Mouse (Mus musculus): ENCODE measurements around the gene Gm28635. TPM values are rescaled to one million over a fixed set of nuclear protein-coding genes. Genes with fewer than 3 reads are reported as not detected.

Gene Gm28635
- polyA plus RNA-seq, 1 experiment from 2014 or later, result not detected

GRCm38 (mm10) chr2:84624201-84624600 lies 53.6 kb downstream of the Gm28635 start:
- Histone ChIP-seq H3K4me1 (replicated peaks; ENCODE audit: control insufficient read depth, insufficient read depth, low read length) (peaks cover 19% of the 10 kb centered on the region), H3K4me2 (ENCODE audit: low read length) (no peak overlapping the region), H3K36me3 (ENCODE audit: control insufficient read depth, insufficient read depth, low read length) (peaks cover 44% of the 10 kb centered on the region), H3K27me3 (replicated peaks; ENCODE audit: control insufficient read depth, insufficient read depth, low read length) (no peaks in the 10 kb centered on the region), H3K9me3 (ENCODE audit: control insufficient read depth, low read length) (no peaks in the 10 kb centered on the region), H3K27ac (ENCODE audit: low read depth) (peak overlapping the region; percentile 27; the same call in 1 of the 2 replicates), H3K9ac (ENCODE audit: low read length) (no peak overlapping the region), H3K4me3 (ENCODE audit: low read depth, low read length) (no peak overlapping the region)
- no peak for DNase-seq (ENCODE audit: low spot score)
- ATAC-seq (replicated peaks; ENCODE audit: low FRiP score, low TSS enrichment, low read depth), result no peak
- 95% methylated on average over 17 of the region's 17 CpGs for WGBS

GRCm38 (mm10) chr2:84623428-84624119 lies 54.3 kb downstream of the Gm28635 start:
- Histone ChIP-seq H3K9me3 (ENCODE audit: control insufficient read depth, low read length) (no peaks in the 10 kb centered on the region), H3K4me3 (ENCODE audit: low read depth, low read length) (no peak overlapping the region), H3K4me1 (replicated peaks; ENCODE audit: control insufficient read depth, insufficient read depth, low read length) (peaks cover 19% of the 10 kb centered on the region), H3K27ac (ENCODE audit: low read depth) (peak overlapping the region; percentile 27; the same call in 1 of the 2 replicates), H3K27me3 (replicated peaks; ENCODE audit: control insufficient read depth, insufficient read depth, low read length) (no peaks in the 10 kb centered on the region), H3K36me3 (ENCODE audit: control insufficient read depth, insufficient read depth, low read length) (peaks cover 43% of the 10 kb centered on the region), H3K4me2 (ENCODE audit: low read length) (no peak overlapping the region), H3K9ac (ENCODE audit: low read length) (no peak overlapping the region)
- DNase-seq (ENCODE audit: low spot score), result no peak
- no peak for ATAC-seq (replicated peaks; ENCODE audit: low FRiP score, low TSS enrichment, low read depth)
- 90% methylated on average over 3 of the region's 3 CpGs for WGBS

DNA sequence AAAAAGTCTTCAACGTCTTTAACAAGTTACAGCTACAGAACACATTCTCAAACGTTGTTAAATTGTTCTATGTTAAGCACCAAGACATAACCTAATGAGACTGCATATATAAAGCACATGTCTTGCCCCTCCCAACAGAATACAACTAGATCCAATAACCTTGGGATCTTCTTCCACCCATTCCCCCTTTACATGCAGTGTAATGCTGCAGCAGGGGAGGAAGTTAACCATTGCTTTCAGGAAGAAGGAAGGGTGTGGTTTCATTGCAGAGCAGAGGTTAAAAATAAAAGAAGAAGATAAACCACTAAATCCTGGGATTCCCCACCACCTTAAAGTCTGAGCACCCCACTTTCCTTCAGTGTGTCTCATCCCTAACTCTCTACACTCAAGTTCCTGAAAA lies 55.2 kb downstream of the Gm28635 start:
- peaks cover 46% of the 10 kb centered on the region for H3K36me3 ChIP-seq (ENCODE audit: control insufficient read depth, insufficient read depth, low read length)
- no peak overlapping the region for H3K4me3 ChIP-seq (ENCODE audit: low read depth, low read length)
- H3K4me1 ChIP-seq (replicated peaks; ENCODE audit: control insufficient read depth, insufficient read depth, low read length), result peaks cover 18% of the 10 kb centered on the region
- ATAC-seq (replicated peaks; ENCODE audit: low FRiP score, low TSS enrichment, low read depth), result no peak
- no peak overlapping the region for H3K9ac ChIP-seq (ENCODE audit: low read length)
- 77% methylated on average over 2 of the region's 2 CpGs for WGBS
- H3K4me2 ChIP-seq (ENCODE audit: low read length), result no peak overlapping the region
- no peaks in the 10 kb centered on the region for H3K9me3 ChIP-seq (ENCODE audit: control insufficient read depth, low read length)
- no peak overlapping the region for H3K27ac ChIP-seq (ENCODE audit: low read depth)
- no peak for DNase-seq (ENCODE audit: low spot score)
- H3K27me3 ChIP-seq (replicated peaks; ENCODE audit: control insufficient read depth, insufficient read depth, low read length), result no peaks in the 10 kb centered on the region

DNA sequence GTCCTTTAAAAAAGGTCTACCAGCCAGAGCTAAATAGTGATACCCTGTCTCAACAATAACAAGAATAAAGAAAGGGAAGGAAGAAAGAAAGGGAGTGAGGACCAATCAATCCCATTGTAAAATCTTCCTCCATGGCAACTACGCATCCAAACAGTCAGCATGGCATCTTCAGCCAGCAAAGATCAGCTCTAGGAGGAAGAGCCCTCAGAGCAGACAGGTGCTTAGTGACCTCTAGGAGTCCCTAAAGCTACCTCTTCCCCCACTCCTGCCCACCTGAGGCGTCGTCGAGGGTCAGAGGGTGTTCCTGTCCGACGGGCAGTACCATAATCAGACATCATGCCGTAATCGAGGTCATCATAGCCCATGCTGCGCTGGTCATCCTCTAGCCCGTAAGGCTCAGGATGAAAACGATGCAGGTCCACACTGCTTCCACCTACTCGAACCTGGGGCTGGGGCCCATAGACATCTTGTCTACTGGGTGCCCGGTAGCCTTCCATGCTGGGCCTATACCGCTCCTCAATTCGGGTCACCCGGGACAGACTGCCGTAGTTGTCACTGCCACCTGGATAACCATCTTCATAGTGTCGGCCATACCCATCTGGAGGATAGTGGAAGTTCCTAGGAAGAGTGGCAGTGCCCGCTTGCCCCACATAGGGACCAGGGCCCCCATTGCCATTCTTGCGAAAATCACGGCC lies 58.0 kb downstream of the Gm28635 start:
- Histone ChIP-seq H3K9me3 (ENCODE audit: control insufficient read depth, low read length) (no peaks in the 10 kb centered on the region), H3K27me3 (replicated peaks; ENCODE audit: control insufficient read depth, insufficient read depth, low read length) (no peaks in the 10 kb centered on the region), H3K36me3 (ENCODE audit: control insufficient read depth, insufficient read depth, low read length) (peaks cover 68% of the 10 kb centered on the region), H3K4me3 (ENCODE audit: low read depth, low read length) (no peak overlapping the region), H3K27ac (ENCODE audit: low read depth) (no peak overlapping the region), H3K4me2 (ENCODE audit: low read length) (no peak overlapping the region), H3K9ac (ENCODE audit: low read length) (no peak overlapping the region), H3K4me1 (replicated peaks; ENCODE audit: control insufficient read depth, insufficient read depth, low read length) (no peaks in the 10 kb centered on the region; the same call in 1 of the 2 replicates)
- 96% methylated on average over 21 of the region's 21 CpGs for WGBS
- 0 out of 2 replicates have a peak, but pooled peaks have one; percentile 17 for ATAC-seq (replicated peaks; ENCODE audit: low FRiP score, low TSS enrichment, low read depth)
- no peak for DNase-seq (ENCODE audit: low spot score)

DNA sequence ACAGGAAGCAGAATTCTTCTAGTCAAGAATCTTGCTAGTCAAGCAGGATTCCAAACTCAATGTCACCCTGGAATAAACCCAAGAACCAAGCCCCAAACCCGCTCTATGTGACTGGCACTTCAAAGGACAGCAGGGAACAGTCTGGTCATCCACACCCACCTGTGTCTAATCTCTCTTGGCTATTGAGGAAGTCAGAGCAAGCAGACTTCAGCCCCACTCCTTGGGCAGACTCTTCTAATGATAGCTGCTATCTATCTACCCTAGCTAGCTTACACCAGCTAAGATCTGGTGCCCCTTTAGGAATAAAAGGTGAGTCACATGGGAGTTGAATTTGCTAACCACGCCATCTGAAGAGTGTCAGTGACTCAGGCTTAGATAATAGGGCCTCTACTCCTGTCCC lies 58.9 kb downstream of the Gm28635 start:
- no peak overlapping the region for H3K4me2 ChIP-seq (ENCODE audit: low read length)
- ATAC-seq (replicated peaks; ENCODE audit: low FRiP score, low TSS enrichment, low read depth) (peak; percentile 74), DNase-seq (ENCODE audit: low spot score) (no peak)
- H3K36me3 ChIP-seq (ENCODE audit: control insufficient read depth, insufficient read depth, low read length), result peaks cover 68% of the 10 kb centered on the region
- no peak overlapping the region for H3K9ac ChIP-seq (ENCODE audit: low read length)
- H3K9me3 ChIP-seq (ENCODE audit: control insufficient read depth, low read length), result no peaks in the 10 kb centered on the region
- no peaks in the 10 kb centered on the region; the same call in 1 of the 2 replicates for H3K4me1 ChIP-seq (replicated peaks; ENCODE audit: control insufficient read depth, insufficient read depth, low read length)
- no peak overlapping the region for H3K4me3 ChIP-seq (ENCODE audit: low read depth, low read length)
- peak overlapping the region; percentile 12; the same call in 1 of the 2 replicates for H3K27ac ChIP-seq (ENCODE audit: low read depth)
- H3K27me3 ChIP-seq (replicated peaks; ENCODE audit: control insufficient read depth, insufficient read depth, low read length), result no peaks in the 10 kb centered on the region
- 67% methylated on average over 2 of the region's 2 CpGs for WGBS

DNA sequence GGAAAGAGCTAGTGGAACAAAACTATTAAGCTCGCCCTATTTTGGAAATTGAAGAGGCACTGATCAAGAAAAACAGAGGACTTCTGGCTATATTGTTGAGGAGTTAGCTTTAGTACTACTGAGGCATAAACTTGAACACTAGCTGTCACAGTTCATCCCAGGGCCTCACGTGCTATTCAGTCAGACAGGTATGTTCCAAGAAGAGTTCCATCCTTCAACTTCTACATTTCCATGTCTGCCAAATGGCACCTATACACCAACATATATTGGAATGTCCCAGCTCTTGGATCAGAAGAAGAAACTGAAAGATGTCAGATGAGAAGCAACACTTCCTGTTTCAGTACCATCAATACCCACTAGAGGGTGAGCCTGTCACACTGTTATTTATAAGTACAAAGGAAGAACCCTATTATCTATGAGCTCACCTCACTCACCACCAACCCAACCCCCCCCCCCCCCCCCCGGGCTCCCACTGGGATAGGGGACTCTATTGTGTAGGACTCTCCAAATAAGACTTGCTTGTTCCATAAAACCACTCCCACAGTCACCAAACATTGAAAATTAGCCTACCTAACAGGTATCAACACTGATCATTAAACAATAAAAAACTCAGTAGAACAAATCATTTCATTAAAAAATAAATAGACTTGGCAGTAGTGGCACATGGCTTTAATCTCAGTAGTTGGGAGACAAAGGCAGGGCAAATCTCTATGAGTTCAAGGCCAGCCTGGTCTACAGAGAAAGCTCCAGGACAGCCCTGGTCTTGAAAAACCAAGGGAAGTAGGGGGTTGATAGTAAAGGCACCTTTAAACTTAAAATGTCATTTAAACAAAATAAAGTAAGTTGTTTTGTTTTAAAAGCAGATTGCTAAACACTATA lies 60.0 kb downstream of the Gm28635 start:
- peak; percentile 69; the same call in 1 of the 2 replicates for ATAC-seq (replicated peaks; ENCODE audit: low FRiP score, low TSS enrichment, low read depth)
- no peak overlapping the region for H3K4me3 ChIP-seq (ENCODE audit: low read depth, low read length)
- H3K4me2 ChIP-seq (ENCODE audit: low read length), result no peak overlapping the region
- H3K27me3 ChIP-seq (replicated peaks; ENCODE audit: control insufficient read depth, insufficient read depth, low read length), result no peaks in the 10 kb centered on the region
- DNase-seq (ENCODE audit: low spot score), result no peak
- H3K4me1 ChIP-seq (replicated peaks; ENCODE audit: control insufficient read depth, insufficient read depth, low read length), result no peaks in the 10 kb centered on the region
- no peak overlapping the region for H3K9ac ChIP-seq (ENCODE audit: low read length)
- no peaks in the 10 kb centered on the region for H3K9me3 ChIP-seq (ENCODE audit: control insufficient read depth, low read length)
- 76% methylated on average over 3 of the region's 3 CpGs for WGBS
- no peak overlapping the region for H3K27ac ChIP-seq (ENCODE audit: low read depth)
- peaks cover 75% of the 10 kb centered on the region for H3K36me3 ChIP-seq (ENCODE audit: control insufficient read depth, insufficient read depth, low read length)

- ATAC-seq (replicated peaks; ENCODE audit: low FRiP score, low TSS enrichment, low read depth) (no peak), DNase-seq (ENCODE audit: low spot score) (no peak)
- no peak overlapping the region for H3K4me2 ChIP-seq (ENCODE audit: low read length)
- WGBS, result 93% methylated on average over 6 of the region's 6 CpGs
- no peak overlapping the region for H3K4me3 ChIP-seq (ENCODE audit: low read depth, low read length)
- no peaks in the 10 kb centered on the region for H3K9me3 ChIP-seq (ENCODE audit: control insufficient read depth, low read length)
- no peaks in the 10 kb centered on the region for H3K27me3 ChIP-seq (replicated peaks; ENCODE audit: control insufficient read depth, insufficient read depth, low read length)
- no peak overlapping the region for H3K9ac ChIP-seq (ENCODE audit: low read length)
- peaks cover 100% of the 10 kb centered on the region for H3K36me3 ChIP-seq (ENCODE audit: control insufficient read depth, insufficient read depth, low read length)
- no peaks in the 10 kb centered on the region for H3K4me1 ChIP-seq (replicated peaks; ENCODE audit: control insufficient read depth, insufficient read depth, low read length)
- no peak overlapping the region for H3K27ac ChIP-seq (ENCODE audit: low read depth)
These were observed 65.1 kb downstream of the Gm28635 start for GRCm38 (mm10) chr2:84612764-84613163.

DNA sequence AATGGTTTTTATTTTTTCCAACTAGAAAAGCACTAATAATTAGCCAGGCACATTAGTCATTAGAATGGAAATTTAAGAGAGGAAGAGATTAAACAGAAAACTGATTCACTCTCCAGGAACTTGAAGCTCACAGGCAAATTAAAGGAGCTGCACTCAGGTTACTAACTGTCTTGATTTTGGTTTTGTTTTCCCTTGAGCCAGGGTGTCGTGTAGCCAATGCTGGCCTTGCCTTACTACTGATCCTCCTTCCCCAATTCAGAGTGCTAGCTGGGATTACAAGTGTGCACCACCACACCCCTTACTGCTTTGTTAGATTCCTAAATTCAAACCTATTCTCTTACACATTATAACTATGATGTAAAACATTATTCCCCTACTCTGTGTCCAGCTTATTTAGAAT lies 70.0 kb downstream of the Gm28635 start:
- Histone ChIP-seq H3K27ac (ENCODE audit: low read depth) (no peak overlapping the region), H3K36me3 (ENCODE audit: control insufficient read depth, insufficient read depth, low read length) (peaks cover 100% of the 10 kb centered on the region)
- WGBS, result 74% methylated on average over 1 of the region's 1 CpGs

More for the DNA sequence above, 70.0 kb downstream of the Gm28635 start:
- no peaks in the 10 kb centered on the region for H3K27me3 ChIP-seq (replicated peaks; ENCODE audit: control insufficient read depth, insufficient read depth, low read length)
- H3K4me2 ChIP-seq (ENCODE audit: low read length), result no peak overlapping the region
- no peak overlapping the region for H3K9ac ChIP-seq (ENCODE audit: low read length)
- no peaks in the 10 kb centered on the region for H3K9me3 ChIP-seq (ENCODE audit: control insufficient read depth, low read length)
- DNase-seq (ENCODE audit: low spot score) (no peak), ATAC-seq (replicated peaks; ENCODE audit: low FRiP score, low TSS enrichment, low read depth) (no peak)
- H3K4me3 ChIP-seq (ENCODE audit: low read depth, low read length), result no peak overlapping the region
- no peaks in the 10 kb centered on the region for H3K4me1 ChIP-seq (replicated peaks; ENCODE audit: control insufficient read depth, insufficient read depth, low read length)

Measured in intestine, embryonic 14.5 days (tissue).